Mouse (Mus musculus) adrenal gland, postnatal 4 days (tissue): ENCODE data around the gene Tmeff2. TPM values are rescaled to one million over a fixed set of nuclear protein-coding genes. Genes with fewer than 3 reads are reported as not detected.
"Not testable (repeated sequence)": the region's sequence is repeated elsewhere in the genome, so short reads cannot be mapped to it uniquely, and the experiment has no call there.

Source experiments
- DNase-seq, 2 experiments: peaks; one replicate each; pipeline ENCODE4 v3.0.0; 2021 to 2022; ENCODE audit warnings: low spot score in 2 of 2, mixed read lengths in 2 of 2
- long read RNA-seq, 2 experiments: library from polyadenylated mRNA; stranded (forward); transcript quantifications; one replicate each; pipeline ENCODE4 v2.0.0; 2021
- total RNA-seq, 2 experiments: library from RNA; stranded (reverse); gene quantifications; 2 replicates each; pipeline ENCODE4 v1.2.3; 2021

The Tmeff2 gene
- 10 to 100 TPM; 11.5 to 12.7 TPM for total RNA-seq
- long read RNA-seq, experiment 1, transcript Tmeff2-201 (10 exons, 3,343 nt): major isoform, 17 of 19 reads
- long read RNA-seq, experiment 1, partial matches to known transcripts: 2 of 19 reads
- long read RNA-seq, experiment 1, other reads (novel, unspliced or antisense): 0 of 19 reads
- long read RNA-seq, experiment 2, transcript Tmeff2-201 (10 exons, 3,343 nt): major isoform, 48 of 56 reads
- long read RNA-seq, experiment 2, partial matches to known transcripts: 4 of 56 reads
- long read RNA-seq, experiment 2, other reads (novel, unspliced or antisense): 4 of 56 reads

- DNase-seq: not testable (repeated sequence)
Observed at GRCm38 (mm10) chr1:50900386-50900785, at the start of gene Tmeff2. TSS of gene Tmeff2 (plus strand) at chr1:50900647.

DNA sequence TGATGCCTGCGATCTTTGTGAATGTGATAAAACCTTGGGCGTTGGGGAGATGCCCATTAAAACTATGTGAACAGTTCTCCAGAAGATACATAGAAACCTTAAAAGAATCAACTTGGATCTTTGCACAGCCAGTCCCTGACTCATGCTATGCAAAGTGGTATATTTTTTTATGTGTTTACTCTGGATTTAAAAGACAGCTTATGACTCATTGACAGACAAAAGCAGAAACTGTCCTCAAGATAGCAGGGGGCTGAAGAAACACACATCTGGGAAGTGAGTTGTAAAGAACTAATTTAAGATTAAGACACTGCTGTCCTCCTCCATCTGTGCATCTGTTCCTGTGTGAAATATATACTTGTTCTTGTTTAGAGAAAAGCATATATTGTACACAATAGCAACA, 38.9 kb upstream of the Tmeff2 start:
- no peak for DNase-seq

DNA sequence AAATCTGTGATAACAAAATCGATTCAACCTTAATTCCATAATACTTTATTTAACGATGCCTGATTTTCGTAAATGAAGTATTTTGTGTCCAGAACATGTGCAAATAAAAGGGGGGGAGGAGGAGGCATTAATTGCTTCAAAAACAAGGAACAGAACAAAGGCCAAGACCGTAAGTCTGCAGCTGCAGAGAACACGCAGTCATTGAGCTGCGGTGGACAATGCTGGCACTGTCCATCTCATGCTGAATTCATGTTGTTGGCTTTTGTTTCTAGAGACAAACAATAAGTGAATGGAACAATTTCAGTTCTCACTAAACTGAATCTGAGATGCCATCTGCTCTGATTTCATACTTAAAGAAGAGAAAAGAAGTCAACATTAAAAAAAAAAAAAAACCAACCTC, 2.8 kb upstream of the Tmeff2 start:
- DNase-seq: no peak

- no peak for DNase-seq
Observed at GRCm38 (mm10) chr1:50924838-50925355, 24.4 kb downstream of the Tmeff2 start.

GRCm38 (mm10) chr1:50925356-50925921, 25.0 kb downstream of the Tmeff2 start:
- DNase-seq: no peak

- no peak for DNase-seq
Observed at GRCm38 (mm10) chr1:50926374-50927060, 26.1 kb downstream of the Tmeff2 start.

DNA sequence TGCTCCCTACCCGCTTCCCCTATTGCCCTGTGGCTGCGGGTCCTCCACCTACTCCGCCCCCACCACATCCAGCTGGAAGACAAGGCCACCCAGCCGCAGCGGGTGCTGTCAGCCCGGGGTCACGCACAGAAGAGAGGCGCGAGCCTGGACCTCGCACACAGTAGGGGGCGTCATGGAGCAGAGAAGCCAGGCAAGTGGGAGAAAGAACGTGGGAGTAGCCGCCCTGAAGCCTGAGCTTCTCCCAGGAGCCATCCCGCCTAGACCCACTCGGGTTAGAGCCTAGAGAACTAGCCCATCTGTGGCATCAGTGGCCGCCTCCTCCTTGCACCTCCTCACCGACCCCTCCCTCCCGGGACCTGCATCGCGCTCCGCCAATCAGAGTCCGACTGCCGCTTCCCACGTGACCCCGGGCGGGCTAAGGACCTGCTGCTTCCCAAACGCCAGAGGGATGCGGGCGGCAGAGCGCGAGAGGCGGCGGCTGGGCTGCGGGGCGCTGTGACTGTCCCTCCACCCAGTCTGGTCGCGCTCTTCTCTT, 26.7 kb downstream of the Tmeff2 start:
- peak; percentile 49 to 56 for DNase-seq

DNA sequence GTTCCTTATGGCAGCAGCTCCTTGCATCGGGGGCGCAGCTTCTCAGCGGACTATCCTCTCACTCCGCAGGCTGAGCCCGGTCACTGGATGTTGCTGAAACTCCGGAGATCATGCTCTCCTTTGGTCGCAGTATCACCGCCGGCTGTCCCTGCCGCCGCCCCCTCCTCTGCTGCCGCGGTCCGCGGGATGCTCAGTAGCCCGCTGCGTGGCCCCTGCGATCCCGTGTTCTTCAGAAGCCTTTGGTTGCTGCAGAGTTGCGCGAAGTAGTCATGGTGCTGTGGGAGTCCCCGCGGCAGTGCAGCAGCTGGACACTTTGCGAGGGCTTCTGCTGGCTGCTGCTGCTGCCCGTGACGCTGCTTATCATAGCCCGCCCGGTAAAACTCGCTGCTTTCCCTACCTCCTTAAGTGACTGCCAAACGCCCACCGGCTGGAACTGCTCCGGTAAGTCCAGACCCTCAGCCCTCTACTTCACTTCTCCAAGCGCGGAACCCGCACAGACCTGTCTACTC, 27.3 kb downstream of the Tmeff2 start:
- no peak for DNase-seq

- no peak for DNase-seq
Observed at GRCm38 (mm10) chr1:50928776-50929175, 28.3 kb downstream of the Tmeff2 start.

DNA sequence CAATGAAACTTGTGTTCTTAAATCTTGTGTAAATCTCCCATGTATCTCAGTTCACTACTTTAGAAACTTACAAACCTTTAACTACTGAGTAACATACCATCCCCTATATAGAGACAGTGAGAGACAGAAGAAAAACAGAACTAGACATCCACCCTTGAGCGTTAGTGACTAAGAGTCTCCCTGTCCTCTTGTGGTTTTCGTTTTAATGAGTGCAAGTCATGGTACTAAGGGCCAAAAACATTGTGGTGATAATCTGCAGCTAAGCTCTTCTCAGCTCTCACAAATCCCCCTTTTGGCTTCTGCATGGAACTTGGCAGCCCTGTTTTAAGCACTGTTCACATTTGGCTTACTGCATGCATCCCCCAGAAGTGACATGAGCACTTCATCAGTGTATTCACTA, 34.6 kb downstream of the Tmeff2 start:
- DNase-seq: no peak

GRCm38 (mm10) chr1:50935484-50935883, 35.0 kb downstream of the Tmeff2 start:
- DNase-seq: no peak

- DNase-seq: no peak
Observed at GRCm38 (mm10) chr1:50940131-50941039, 39.9 kb downstream of the Tmeff2 start.

- no peak for DNase-seq
Observed at GRCm38 (mm10) chr1:50948575-50948974, 48.1 kb downstream of the Tmeff2 start.

- DNase-seq: no peak
Observed at GRCm38 (mm10) chr1:50958844-50959243, 58.4 kb downstream of the Tmeff2 start.

DNA sequence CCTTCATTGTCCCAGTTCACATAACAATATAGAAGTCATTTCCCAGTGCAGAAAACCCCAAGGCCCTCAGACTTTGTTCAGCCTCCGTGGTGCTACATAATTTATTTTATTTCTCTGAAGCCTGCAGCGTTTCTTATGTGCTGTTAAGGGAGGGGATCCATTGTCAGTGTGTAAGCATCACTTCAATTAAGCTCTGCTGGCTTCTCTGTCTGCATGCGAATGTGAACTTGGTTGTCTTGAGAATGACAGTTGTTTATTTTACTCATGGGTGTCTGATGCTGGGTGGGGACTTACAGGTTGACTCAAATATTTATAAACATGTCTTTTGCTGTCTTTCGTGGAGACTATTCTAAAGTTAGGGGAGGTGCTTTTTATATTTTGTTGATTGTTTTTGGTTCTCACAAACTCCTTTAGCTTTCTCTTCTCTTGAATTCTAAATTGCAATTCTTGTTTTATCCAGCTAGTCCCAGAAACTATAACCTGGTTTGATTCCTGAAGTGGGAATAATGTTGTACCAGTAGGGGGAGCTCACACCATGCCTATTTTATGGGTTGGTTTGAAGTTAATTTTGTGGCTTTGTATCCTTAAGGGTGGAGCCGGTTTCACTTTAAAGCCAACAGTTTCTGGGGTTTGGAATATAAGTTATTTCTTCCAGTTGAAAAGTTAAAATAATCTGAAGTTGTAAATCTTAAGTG, 61.7 kb downstream of the Tmeff2 start:
- DNase-seq: no peak

GRCm38 (mm10) chr1:50962649-50963000, 62.2 kb downstream of the Tmeff2 start:
- no peak for DNase-seq

DNA sequence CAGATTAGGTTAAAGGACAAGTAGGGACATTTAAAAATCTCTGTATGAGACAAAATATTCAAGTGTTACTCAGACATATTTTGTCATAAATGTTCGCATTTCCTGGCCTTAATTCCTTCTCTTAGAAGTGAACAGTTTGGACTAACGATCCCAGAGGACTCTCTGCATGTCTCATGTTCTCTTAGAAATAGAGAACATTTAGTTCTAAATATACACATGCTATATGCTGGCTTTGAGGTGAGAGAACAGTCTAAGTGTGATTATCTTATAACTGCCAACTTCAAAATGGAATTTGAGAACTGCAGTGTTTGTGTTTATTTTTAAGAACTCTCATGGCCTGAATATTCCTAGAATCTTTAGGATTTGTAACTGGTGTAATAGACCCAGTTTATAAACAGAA, 69.2 kb downstream of the Tmeff2 start:
- DNase-seq: no peak

- DNase-seq: no peak
Observed at GRCm38 (mm10) chr1:50970853-50971252, 70.4 kb downstream of the Tmeff2 start.

DNA sequence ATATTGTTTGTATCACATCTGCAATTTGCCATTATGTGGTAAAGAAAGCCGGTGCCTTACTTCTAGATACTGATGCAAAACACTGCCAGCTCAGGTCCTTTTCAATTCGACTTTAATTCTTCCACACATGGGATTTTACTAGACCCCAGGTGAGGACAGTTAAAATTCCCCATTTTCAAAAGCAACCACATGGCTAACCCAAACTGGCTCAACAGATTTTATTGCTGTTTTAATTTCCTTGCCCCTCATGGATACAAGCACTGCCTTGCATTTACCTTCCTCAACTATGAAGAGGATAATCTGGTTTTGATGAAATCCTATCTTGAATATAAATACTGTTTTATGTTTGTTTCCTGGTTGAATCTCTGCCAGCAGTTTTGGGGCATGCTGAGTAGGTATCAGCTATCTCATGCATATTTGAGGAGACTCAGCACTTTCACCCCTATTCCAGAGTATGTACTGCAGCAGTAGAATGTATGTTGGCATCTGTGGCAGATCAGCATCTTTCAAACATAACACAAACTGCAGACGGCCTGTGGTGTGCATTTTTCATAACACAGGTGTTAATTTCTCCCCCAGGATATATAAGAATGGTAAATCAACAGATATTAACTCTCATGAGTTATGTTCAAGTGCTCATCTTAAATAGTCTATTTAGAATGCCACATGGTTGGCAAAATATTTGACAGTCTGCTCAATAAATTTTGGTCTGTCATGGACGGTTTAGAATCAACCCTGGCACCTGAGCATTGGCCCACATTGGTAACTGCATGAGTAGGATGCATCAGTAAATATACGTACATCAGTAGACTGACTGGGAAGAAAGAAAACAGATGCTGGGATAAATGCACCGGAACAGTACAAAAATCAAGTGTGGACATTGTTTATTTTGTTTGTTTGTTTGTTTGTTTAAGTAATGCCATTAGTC, 72.3 kb downstream of the Tmeff2 start:
- DNase-seq: no peak
